ENCODE assay signal across 8 mouse cellular contexts in the genomic region with DNA sequence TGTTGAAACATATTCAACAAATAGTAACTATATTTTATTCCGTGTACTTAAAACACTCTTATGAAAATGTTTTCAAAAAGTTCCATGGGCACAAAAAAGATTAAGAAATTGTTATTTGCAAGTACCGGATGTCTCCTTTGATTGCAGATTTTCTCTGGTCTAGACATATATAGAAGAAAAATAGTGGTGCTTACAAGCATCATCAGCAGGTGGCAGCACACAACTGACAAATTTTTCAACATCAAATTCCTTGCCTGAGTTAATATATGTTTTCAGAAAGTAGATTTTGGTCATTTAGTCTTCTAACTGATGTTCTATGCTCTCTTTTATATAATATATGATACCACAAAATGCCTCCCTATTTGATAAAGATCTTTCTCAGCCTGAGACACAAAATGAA. TPM values are rescaled to one million over a fixed set of nuclear protein-coding genes. Genes with fewer than 3 reads are reported as not detected.
DNase-seq lines count a peak whose midpoint lies in the region; ATAC-seq and TF ChIP-seq lines count a peak whose summit lies in the region.

No protein-coding gene starts in this region.

- H3K9me3 ChIP-seq in lung, postnatal 0 days (ENCODE audit: low read length), result no peaks in the 10 kb centered on the region

- intact Hi-C loops in gastrocnemius, adult 2 months (cut with DNase I), result loop anchor here (2.0 kb wide), 1 partner anchor 233 kb away; no protein-coding TSS in a partner anchor

- no peak overlapping the region for H3K4me2 ChIP-seq in lung, postnatal 0 days (replicated peaks; ENCODE audit: low read depth, low read length)

- no peak for ATAC-seq in lung, postnatal 0 days

- H3K9ac ChIP-seq in lung, postnatal 0 days (replicated peaks; ENCODE audit: low read depth), result no peak overlapping the region

- H3K4me3 ChIP-seq in gastrocnemius, adult 2 months, result no peak overlapping the region
- H3K4me3 ChIP-seq in lung, postnatal 0 days (ENCODE audit: low read depth, low read length), result no peak overlapping the region

- 0 out of 2 replicates have a peak, but pooled peaks have one; percentile 22 for TF ChIP-seq EP300 in lung, postnatal 0 days (IDR thresholded peaks at IDR 0.05)

- H3K27me3 ChIP-seq in lung, postnatal 0 days (replicated peaks; ENCODE audit: insufficient read depth, low read length), result no peaks in the 10 kb centered on the region

- TF ChIP-seq CTCF in gastrocnemius, adult 2 months (IDR thresholded peaks at IDR 0.05), result peak; percentile 71
- peak; percentile 66 for TF ChIP-seq CTCF in lung, postnatal 0 days (IDR thresholded peaks at IDR 0.05)

- DNase-seq in gastrocnemius, adult 2 months, result no peak
- no peak for DNase-seq in gastrocnemius, adult 8-10 months (ENCODE audit: low spot score in 2 of 2)
- peak; percentile 32 for DNase-seq in urinary bladder, postnatal 14 days (ENCODE audit: low spot score)
- DNase-seq in urinary bladder, postnatal 4 days (ENCODE audit: low spot score in 2 of 2), result no peak
- DNase-seq in cerebellum, postnatal 25 days, result peak; percentile 70 to 81
- DNase-seq in kidney, postnatal 14 days, result peak; percentile 49
- peak; percentile 72 for DNase-seq in lung, postnatal 0 days (ENCODE audit: low spot score)
- DNase-seq in thymus, postnatal 0 days (ENCODE audit: low spot score), result peak; percentile 51

- no peaks in the 10 kb centered on the region for H3K36me3 ChIP-seq in lung, postnatal 0 days (ENCODE audit: insufficient read depth, low read length)

- H3K4me1 ChIP-seq in lung, postnatal 0 days (ENCODE audit: insufficient read depth, low read depth, low read length), result no peaks in the 10 kb centered on the region

- no peak overlapping the region for H3K27ac ChIP-seq in gastrocnemius, adult 2 months
- H3K27ac ChIP-seq in lung, postnatal 0 days (ENCODE audit: low read length), result no peak overlapping the region

- 19% methylated on average over 2 of the region's 2 CpGs for WGBS in lung, postnatal 0 days

RNA-seq across cellular contexts. Expression of a gene that starts 41.0 kb away (rescaled TPM):
- total RNA-seq in gastrocnemius, adult 2 months (2021), result 10 to 100 TPM; 10.5 to 11.9 TPM
- total RNA-seq in gastrocnemius, adult 8-10 months (2022), result 10 to 100 TPM in 3 of 4 experiments, 1 to 10 TPM in 1; 9.6 to 11.9 (median 11.0) TPM
- polyA plus RNA-seq in lung, postnatal 0 days (2015; fragmentation: Nextera tagmentation; extraction: Ambion mirVana), result 17.3 and 19.9 TPM in 2 replicates
- polyA plus RNA-seq in thymus, postnatal 0 days (2015; fragmentation: Nextera tagmentation; extraction: Ambion mirVana), result 22.8 and 24.3 TPM in 2 replicates

Comparison
In these comparisons a context has a peak if more than half of its experiments do, and no peak if none do; other contexts are left out.
1. DNase-seq: peak in urinary bladder, postnatal 14 days (single experiment), cerebellum, postnatal 25 days (2 of 2), kidney, postnatal 14 days (single experiment), lung, postnatal 0 days (single experiment) and thymus, postnatal 0 days (single experiment); none in gastrocnemius, adult 2 months (single experiment), gastrocnemius, adult 8-10 months (0 of 2) and urinary bladder, postnatal 4 days (0 of 2).